Mouse (Mus musculus): ENCODE measurements at regions not wholly inside any gene's neighbourhood (a gene's known extent, or its start where the extent isn't known, plus 50 kb on each side); places are given as distances from the start of the nearest gene placed in this dataset.

DNA sequence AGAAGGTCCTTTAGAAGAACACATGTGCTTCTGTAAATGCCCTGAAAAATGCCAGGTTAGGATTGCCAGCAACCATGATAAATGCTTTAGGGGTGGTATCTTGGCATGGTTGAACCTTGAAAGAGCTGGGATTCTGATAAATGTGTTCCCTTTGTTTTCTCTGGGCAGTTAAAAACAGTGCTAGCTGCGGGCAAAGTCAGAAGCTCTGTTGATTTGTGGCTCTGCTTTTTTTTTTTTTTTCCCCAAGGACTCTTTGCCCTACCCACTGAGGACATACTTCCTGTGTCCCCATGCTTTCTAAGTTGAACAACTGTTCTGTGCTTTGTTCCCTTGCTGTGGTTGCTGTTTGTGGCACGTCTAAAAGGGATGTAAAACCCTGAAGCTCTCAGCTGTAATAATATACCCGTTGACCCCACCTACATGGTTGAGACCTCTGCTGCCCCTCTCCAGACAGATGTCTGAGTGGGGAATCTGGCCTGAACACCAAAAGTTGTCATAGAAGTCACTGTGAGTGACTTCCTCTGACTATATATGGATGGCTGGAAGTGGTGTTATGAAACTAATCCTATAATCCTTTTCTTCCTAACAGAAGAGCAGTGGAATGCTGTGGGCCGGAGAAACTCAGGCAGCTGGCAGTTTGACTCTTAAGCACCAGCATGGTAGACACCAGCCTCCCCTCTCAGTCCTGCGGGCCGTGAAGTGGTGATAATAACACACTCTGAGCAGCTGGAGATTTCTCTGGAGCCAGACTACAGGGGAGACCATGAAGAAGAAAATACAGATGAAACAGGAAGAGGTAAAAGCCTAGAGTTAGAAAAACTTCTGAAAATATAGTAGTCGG is 218.7 kb downstream of the Phlda1 start:
- DNase-seq, result no peak
- intact Hi-C loops (cut with DNase I), result no loop called here

DNA sequence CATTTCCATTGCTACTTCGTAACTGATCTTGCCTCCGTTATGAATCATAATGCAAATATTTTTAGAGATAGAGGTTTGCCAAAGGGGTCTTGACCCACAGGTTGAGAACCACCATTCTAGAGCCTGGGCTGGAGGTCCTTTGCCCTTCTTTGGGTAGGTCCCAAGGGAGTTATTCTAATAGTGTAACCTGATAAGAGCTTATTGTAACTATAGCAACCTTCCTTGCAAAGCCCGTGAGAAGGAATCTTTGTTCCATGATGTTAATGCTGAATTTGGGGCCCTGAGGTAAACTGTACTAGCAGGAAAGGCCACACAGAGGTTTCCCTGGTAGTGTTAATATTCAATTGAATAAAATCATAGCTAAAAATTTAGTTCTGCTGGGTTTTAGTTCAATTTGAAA is 229.9 kb downstream of the Phlda1 start:
- DNase-seq, result no peak
- intact Hi-C loops (cut with DNase I), result no loop called here

GRCm38 (mm10) chr10:111739471-111740138 is 232.9 kb upstream of the Krr1 start:
- no peak for DNase-seq
- intact Hi-C loops (cut with DNase I), result no loop called here

- intact Hi-C loops (cut with DNase I), result no loop called here
Observed at GRCm38 (mm10) chr10:111740586-111741265, 231.7 kb upstream of the Krr1 start.

GRCm38 (mm10) chr10:111741301-111741945 is 231.0 kb upstream of the Krr1 start:
- intact Hi-C loops (cut with DNase I), result no loop called here
- DNase-seq, result no peak

More at GRCm38 (mm10) chr10:111740586-111741265, 231.7 kb upstream of the Krr1 start:
- DNase-seq, result no peak

GRCm38 (mm10) chr10:111743291-111743690 is 229.2 kb upstream of the Krr1 start:
- intact Hi-C loops (cut with DNase I), result no loop called here

DNA sequence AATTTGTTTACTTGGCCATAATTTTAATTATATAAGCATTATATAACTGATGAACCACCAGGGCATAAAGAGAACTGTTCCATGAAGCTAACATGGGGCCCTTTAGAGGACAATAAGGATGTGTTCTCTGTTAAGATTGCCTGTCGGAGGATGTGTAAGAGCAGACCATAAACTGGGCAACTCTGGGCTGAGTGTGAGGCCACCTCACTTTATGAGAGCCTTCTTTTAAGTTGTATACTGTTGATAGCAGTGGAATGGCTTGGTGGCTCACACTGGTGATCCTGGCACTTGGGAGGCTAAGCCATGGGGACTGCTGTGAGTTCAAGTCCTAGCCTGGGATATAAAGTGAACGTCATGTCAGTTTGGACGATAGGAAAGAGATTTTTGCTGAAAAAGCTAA is 227.3 kb upstream of the Krr1 start:
- intact Hi-C loops (cut with DNase I), result no loop called here
- no peak for DNase-seq

More at GRCm38 (mm10) chr10:111743291-111743690, 229.2 kb upstream of the Krr1 start:
- DNase-seq, result no peak

DNA sequence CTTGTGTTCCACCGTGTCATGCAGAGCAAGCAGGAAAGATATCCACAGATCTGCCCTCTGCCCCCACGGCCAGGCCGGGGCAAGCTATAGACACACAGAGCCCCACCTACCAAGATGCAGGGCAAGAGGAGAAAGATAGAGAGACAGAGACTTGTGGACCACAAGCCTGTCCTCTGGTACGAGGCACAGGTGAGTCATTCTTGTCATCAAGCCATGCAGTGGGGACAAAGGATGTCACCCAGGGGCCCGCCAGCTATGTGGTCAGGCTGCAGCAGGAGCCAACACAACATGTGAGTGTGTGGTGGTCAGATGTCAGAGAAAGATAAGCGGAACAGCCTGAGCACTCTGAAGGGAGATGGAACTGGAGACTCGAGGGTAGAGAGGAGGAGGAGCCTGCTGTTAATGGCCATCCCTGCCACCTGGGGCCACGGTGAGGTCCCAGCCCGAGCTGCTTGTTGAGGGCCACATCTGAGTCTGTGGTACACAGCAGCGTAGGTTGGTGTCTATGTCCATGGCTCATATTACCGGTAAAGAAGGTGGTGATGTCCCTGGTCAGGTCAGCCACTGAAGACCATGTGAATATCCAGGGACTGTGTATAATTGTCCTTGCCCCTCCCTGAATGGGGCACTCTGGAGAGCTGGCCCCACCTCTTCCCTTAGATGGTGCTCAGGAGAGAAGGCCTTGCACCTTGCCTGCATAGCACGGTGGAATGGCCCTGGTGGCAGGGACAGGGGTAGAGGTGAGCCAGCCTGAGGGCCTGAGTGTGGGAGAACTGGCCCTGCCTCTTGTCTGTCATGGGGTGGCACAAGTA is 226.2 kb upstream of the Krr1 start:
- intact Hi-C loops (cut with DNase I), result no loop called here
- no peak for DNase-seq

- DNase-seq, result no peak
- intact Hi-C loops (cut with DNase I), result no loop called here
Observed at GRCm38 (mm10) chr10:111746879-111747477, 225.5 kb upstream of the Krr1 start.

DNA sequence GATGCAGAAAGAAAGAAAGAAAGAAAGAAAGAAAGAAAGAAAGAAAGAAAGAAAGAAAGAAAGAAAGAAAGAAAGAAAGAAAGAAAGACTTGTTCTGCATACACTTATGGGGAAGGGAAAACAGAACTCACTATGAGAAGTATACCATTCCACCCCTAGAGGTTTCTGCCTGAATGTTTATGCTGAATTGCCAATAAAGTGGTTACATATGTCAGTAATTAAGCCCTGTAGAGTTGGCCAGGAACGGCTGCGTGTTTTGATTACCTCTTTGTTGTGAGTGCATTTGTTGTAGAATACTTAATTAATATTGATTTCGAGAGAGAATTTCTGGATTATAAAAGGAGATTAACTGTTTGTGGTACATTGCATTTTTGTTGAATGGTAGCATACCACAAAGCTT is 224.0 kb upstream of the Krr1 start:
- DNase-seq, result no peak
- intact Hi-C loops (cut with DNase I), result no loop called here

DNA sequence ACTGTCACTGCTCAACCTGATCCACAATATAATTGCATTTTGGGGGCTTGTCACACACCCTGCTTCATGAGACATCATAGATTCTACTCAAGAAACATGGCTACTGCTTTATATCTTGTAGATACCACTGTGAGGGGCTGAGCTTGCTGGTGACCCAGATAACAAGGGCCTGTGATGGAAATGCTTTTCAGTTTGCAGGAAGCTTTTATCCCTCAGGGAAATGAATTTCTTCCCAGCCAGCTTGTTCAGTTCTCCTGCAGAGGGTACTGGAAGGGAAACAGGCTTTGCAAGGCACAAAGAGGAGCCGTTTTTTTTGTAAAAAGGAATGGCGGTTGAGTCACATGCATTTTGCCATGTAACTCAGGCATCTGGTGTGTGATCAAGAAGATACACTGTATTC is 218.8 kb upstream of the Krr1 start:
- no peak for DNase-seq
- intact Hi-C loops (cut with DNase I), result no loop called here

- no peak for DNase-seq
- intact Hi-C loops (cut with DNase I), result no loop called here
Observed at GRCm38 (mm10) chr10:111755964-111756363, 216.5 kb upstream of the Krr1 start.

DNA sequence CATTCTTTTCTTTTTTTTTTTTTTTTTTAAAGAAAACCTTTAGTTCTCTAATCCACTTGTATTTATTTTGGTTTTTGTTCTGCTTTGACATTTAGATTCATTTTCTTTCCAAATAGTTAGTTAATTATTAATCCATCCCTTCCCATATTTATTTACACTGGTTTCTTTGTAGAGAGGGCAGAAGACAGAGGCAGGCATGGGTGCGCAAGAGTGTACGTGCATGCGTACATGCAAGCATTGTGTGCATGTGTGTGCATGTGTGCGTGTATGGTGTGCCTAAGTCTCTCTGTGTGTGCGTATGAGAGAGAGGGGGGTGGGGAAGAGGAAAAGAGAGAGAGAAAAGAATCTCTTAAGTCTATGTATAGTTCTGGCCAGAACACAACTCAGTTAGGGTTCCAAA is 215.9 kb upstream of the Krr1 start:
- intact Hi-C loops (cut with DNase I), result no loop called here
- no peak for DNase-seq

DNA sequence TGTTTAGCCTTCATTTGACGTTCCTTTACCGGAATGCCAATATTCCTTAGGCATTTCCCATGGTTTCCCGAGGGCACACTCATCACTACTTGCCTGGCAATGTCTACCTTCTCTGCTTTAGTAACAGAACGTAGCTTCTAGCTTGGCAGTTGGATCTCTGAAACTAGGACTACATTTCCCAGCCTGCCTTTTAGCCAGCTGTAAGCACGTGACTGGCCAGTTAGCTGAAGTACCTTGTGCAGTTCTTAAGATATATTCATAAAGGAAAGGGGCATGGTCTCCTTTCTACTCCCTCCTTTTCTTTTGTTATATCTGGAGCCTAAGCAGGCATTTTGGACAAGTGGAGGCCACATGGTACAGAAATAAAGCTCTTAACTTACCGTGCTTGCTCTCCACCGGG is 214.8 kb upstream of the Krr1 start:
- no peak for DNase-seq
- intact Hi-C loops (cut with DNase I), result no loop called here

DNA sequence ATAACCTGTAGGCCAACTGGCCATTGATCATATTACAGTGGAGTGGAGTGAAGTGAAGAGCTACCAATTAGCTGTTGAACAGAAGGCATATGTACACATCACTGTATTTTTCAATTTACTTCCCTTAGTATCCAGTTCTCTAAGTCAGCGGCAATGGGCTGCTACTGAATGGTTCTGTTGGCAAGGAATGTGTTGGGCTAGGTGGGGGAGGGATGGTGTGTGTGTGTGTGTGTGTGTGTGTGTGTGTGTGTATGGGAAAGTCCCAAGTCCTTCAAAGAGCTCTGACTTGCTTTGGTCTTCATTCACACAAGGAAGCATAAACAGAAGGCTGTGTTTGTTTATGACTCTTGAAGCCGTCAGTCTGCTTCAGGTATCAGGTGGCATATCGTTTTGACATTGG is 213.0 kb upstream of the Krr1 start:
- intact Hi-C loops (cut with DNase I), result no loop called here

DNA sequence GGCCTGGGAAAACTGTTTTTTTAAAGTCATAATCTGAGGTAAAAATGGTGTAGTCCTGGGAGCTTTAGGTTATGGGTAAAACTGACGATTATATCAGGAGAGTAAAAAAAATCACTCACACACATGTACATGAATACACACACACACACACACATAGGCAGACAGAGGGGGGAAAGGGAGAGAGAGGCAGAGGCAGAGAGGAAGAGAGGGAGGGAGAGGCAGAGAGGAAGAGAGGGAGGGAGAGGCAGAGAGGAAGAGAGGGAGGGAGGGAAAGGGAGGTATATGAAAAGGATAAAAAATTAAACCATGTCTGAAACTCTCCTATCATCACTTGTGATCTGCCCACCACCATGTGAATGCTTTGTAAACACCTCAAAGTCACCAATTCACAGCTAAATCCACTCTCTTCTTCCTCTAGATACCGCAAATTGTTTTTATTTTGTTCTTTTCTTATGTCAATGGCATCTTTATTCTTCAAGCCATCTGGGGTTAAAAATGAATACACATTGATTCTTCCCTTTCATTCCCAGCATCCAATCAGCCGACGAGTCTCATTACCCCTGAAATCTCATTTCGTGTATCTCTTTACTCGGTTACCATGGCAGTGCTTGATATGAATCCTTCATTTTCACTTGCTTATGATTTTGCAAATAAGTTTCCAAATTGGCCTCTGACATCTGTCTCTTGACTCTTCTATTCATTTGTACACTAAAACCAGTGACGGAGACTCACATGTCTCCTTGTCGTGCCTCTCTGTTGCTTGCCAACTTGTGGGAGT is 209.5 kb upstream of the Krr1 start:
- DNase-seq, result no peak
- intact Hi-C loops (cut with DNase I), result no loop called here

More for the DNA sequence above, 213.0 kb upstream of the Krr1 start:
- DNase-seq, result no peak

DNA sequence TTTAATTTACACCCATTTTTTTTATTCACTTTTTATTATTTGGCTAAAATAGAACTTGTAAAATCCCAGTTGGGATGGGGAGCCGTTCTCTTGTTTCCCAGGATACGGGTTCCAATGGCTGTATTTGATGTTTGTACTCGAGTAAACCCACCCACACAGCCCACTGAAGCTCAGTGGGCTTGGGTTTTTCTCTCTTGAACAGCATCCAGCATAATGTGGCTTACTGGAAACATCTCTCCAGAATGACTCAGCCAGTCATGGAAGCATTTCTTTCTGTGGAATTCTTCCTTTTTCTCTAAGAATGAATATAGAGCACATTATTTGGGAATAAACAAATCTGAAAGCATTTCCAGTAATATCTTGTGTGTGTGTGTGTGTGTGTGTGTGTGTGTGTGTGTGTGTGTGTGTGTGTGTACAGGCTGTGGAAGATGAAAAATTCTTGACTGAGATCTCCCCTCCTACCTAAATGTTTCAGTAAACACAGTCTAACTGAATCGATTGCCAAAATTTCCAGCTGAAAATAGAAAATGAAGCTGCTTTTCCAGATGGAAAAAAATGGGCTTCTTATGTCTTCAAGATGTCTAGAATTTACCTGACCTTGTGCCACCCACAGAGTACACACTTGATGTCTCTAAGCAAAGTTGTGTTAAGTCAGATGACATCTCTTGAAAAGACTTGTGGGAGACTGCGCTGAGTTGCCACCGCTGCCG is 205.3 kb upstream of the Krr1 start:
- DNase-seq, result no peak
- intact Hi-C loops (cut with DNase I), result no loop called here

- DNase-seq, result no peak
- intact Hi-C loops (cut with DNase I), result no loop called here
Observed at GRCm38 (mm10) chr10:111767813-111768455, 204.5 kb upstream of the Krr1 start.

Measured in heart, postnatal 36 days (tissue).